Comparison of ENCODE assay signal across 17 mouse cellular contexts in genomic region chr15:85802931-85803330, GRCm38 (mm10). TPM values are rescaled to one million over a fixed set of nuclear protein-coding genes. Genes with fewer than 3 reads are reported as not detected.
DNase-seq lines count a peak whose midpoint lies in the region; ATAC-seq and TF ChIP-seq lines count a peak whose summit lies in the region.
"Had no signal": no experiment of that assay in that cellular context is flagged by ENCODE, and none has a peak within 500 bp of the region (broad histone marks: within the 10 kb centered on the region; RNA-seq: fewer than 3 reads in every experiment).

No protein-coding gene starts in this region.

- DNase-seq in embryonic facial prominence, embryonic 14.5 days (ENCODE audit: low spot score), result peak; percentile 4
- no peak for DNase-seq in embryonic facial prominence, embryonic 10.5 days (ENCODE audit: low spot score)
- DNase-seq in kidney, postnatal 14 days, result peak; percentile 29
- no peak for DNase-seq in kidney, adult 11 months
- peak; percentile 70 for DNase-seq in adrenal gland, postnatal 14 days
- DNase-seq in heart, postnatal 0 days (ENCODE audit: low spot score), result peak; percentile 54
- no peak for DNase-seq in yolk sac, embryonic 10.5 days (ENCODE audit: low spot score)
- DNase-seq in cerebellum, adult 11-12 months, result no peak
- DNase-seq: forebrain, postnatal 0 days; gastrocnemius, postnatal 14 days; lung, postnatal 36 days had no signal

- WGBS in embryonic facial prominence, embryonic 14.5 days, result 89% methylated on average over 2 of the region's 2 CpGs
- 85% methylated on average over 2 of the region's 2 CpGs for WGBS in embryonic facial prominence, embryonic 10.5 days
- WGBS in heart, postnatal 0 days, result 58% methylated on average over 2 of the region's 2 CpGs

- no peak overlapping the region for H3K9ac ChIP-seq in embryonic facial prominence, embryonic 14.5 days (ENCODE audit: low read depth, low read length)
- peak overlapping the region; percentile 10; the same call in 1 of the 2 replicates for H3K9ac ChIP-seq in heart, postnatal 0 days (replicated peaks; ENCODE audit: low read depth, low read length)
- H3K9ac ChIP-seq: forebrain, postnatal 0 days; liver, embryonic 15.5 days; midbrain, embryonic 12.5 days; neural tube, embryonic 13.5 days had no signal

- H3K27ac ChIP-seq in embryonic facial prominence, embryonic 14.5 days (replicated peaks; ENCODE audit: low read depth, low read length), result no peak overlapping the region
- no peak overlapping the region for H3K27ac ChIP-seq in embryonic facial prominence, embryonic 10.5 days (replicated peaks)
- H3K27ac ChIP-seq in heart, postnatal 0 days (ENCODE audit: low read depth), result peak overlapping the region; percentile 66
- H3K27ac ChIP-seq: layer of hippocampus, adult 2 months; liver, embryonic 15.5 days; midbrain, embryonic 12.5 days; neural tube, embryonic 13.5 days had no signal

- no peaks in the 10 kb centered on the region for H3K27me3 ChIP-seq in embryonic facial prominence, embryonic 14.5 days (replicated peaks; ENCODE audit: control insufficient read depth, insufficient read depth, low read length)
- no peaks in the 10 kb centered on the region for H3K27me3 ChIP-seq in embryonic facial prominence, embryonic 10.5 days (replicated peaks; ENCODE audit: low read depth, poor library complexity, severe bottlenecking)
- no peaks in the 10 kb centered on the region for H3K27me3 ChIP-seq in heart, postnatal 0 days (ENCODE audit: control insufficient read depth, insufficient read depth, low read length)
- H3K27me3 ChIP-seq: liver, embryonic 15.5 days; midbrain, embryonic 12.5 days; neural tube, embryonic 13.5 days had no signal

- ATAC-seq in embryonic facial prominence, embryonic 14.5 days (ENCODE audit: low read depth), result no peak
- ATAC-seq in heart, postnatal 0 days (ENCODE audit: insufficient read depth, low read depth), result no peak
- ATAC-seq: forebrain, postnatal 0 days had no signal

- H3K9me3 ChIP-seq in embryonic facial prominence, embryonic 14.5 days (ENCODE audit: control insufficient read depth, low read length), result no peaks in the 10 kb centered on the region
- no peaks in the 10 kb centered on the region for H3K9me3 ChIP-seq in embryonic facial prominence, embryonic 10.5 days
- H3K9me3 ChIP-seq in heart, postnatal 0 days (replicated peaks; ENCODE audit: control insufficient read depth, low read length), result no peaks in the 10 kb centered on the region
- H3K9me3 ChIP-seq: G1E; liver, embryonic 15.5 days; midbrain, embryonic 12.5 days; neural tube, embryonic 13.5 days had no signal

- H3K36me3 ChIP-seq in embryonic facial prominence, embryonic 14.5 days (ENCODE audit: control insufficient read depth, insufficient read depth, low read length), result no peaks in the 10 kb centered on the region
- no peaks in the 10 kb centered on the region for H3K36me3 ChIP-seq in embryonic facial prominence, embryonic 10.5 days (replicated peaks)
- peaks cover 25% of the 10 kb centered on the region for H3K36me3 ChIP-seq in heart, postnatal 0 days (replicated peaks; ENCODE audit: control insufficient read depth, insufficient read depth, low read length)
- H3K36me3 ChIP-seq: midbrain, embryonic 12.5 days; neural tube, embryonic 13.5 days had no signal

- H3K4me2 ChIP-seq in embryonic facial prominence, embryonic 14.5 days (ENCODE audit: low read depth, low read length), result no peak overlapping the region
- no peak overlapping the region for H3K4me2 ChIP-seq in heart, postnatal 0 days (ENCODE audit: low read depth, low read length)
- H3K4me2 ChIP-seq: liver, embryonic 15.5 days; midbrain, embryonic 12.5 days; neural tube, embryonic 13.5 days had no signal

- no peaks in the 10 kb centered on the region for H3K4me1 ChIP-seq in embryonic facial prominence, embryonic 14.5 days (ENCODE audit: control insufficient read depth, insufficient read depth, low read length)
- no peaks in the 10 kb centered on the region for H3K4me1 ChIP-seq in embryonic facial prominence, embryonic 10.5 days
- peaks cover 20% of the 10 kb centered on the region; the same call in 1 of the 2 replicates for H3K4me1 ChIP-seq in heart, postnatal 0 days (ENCODE audit: control insufficient read depth, insufficient read depth)
- H3K4me1 ChIP-seq: liver, embryonic 15.5 days; neural tube, embryonic 13.5 days had no signal

- no peak for TF ChIP-seq CTCF in heart, postnatal 0 days (IDR thresholded peaks at IDR 0.05; ENCODE audit: low read depth)

- TF ChIP-seq EP300 in heart, postnatal 0 days (IDR thresholded peaks at IDR 0.05; ENCODE audit: low read depth), result no peak

- no peak overlapping the region for H3K4me3 ChIP-seq in embryonic facial prominence, embryonic 14.5 days (ENCODE audit: low read depth, low read length)
- no peak overlapping the region for H3K4me3 ChIP-seq in embryonic facial prominence, embryonic 10.5 days
- H3K4me3 ChIP-seq in heart, postnatal 0 days (ENCODE audit: low read depth, low read length), result no peak overlapping the region
- H3K4me3 ChIP-seq: layer of hippocampus, adult 2 months; liver, embryonic 15.5 days; midbrain, embryonic 12.5 days; neural tube, embryonic 13.5 days had no signal

RNA-seq across cellular contexts. Expression of gene Cdpf1, which starts 8.6 kb away (rescaled TPM):
- 30.6 and 33.4 TPM in 2 replicates for polyA plus RNA-seq in embryonic facial prominence, embryonic 14.5 days (2014; fragmentation: Nextera tagmentation; extraction: Ambion mirVana)
- 32.2 and 34.2 TPM in 2 replicates for polyA plus RNA-seq in embryonic facial prominence, embryonic 10.5 days (2016; fragmentation: Nextera tagmentation; extraction: Ambion mirVana)
- 17.9 and 20.2 TPM in 2 replicates for total RNA-seq in adrenal gland, postnatal 14 days (2021)
- total RNA-seq in heart, postnatal 0 days (2014; rRNA removed; ENCODE audit: low replicate concordance), result 31.0 and 96.8 TPM in 2 replicates
- polyA plus RNA-seq in heart, postnatal 0 days (2015; fragmentation: Nextera tagmentation; extraction: Ambion mirVana), result 45.9 and 49.9 TPM in 2 replicates

RNA-seq across cellular contexts. Expression of gene Pkdrej, which starts 18.6 kb away (rescaled TPM):
- polyA plus RNA-seq in embryonic facial prominence, embryonic 14.5 days (2014; fragmentation: Nextera tagmentation; extraction: Ambion mirVana), result 0.26 and 0.31 TPM in 2 replicates
- 0.04 TPM in 2 replicates for polyA plus RNA-seq in embryonic facial prominence, embryonic 10.5 days (2016; fragmentation: Nextera tagmentation; extraction: Ambion mirVana)
- 0.15 and 0.34 TPM in 2 replicates for total RNA-seq in adrenal gland, postnatal 14 days (2021)
- total RNA-seq in heart, postnatal 0 days (2014; rRNA removed; ENCODE audit: low replicate concordance), result 2.4 and 2.7 TPM in 2 replicates
- 0.54 and 0.66 TPM in 2 replicates for polyA plus RNA-seq in heart, postnatal 0 days (2015; fragmentation: Nextera tagmentation; extraction: Ambion mirVana)
- polyA plus RNA-seq: C2C12, G1E had no signal

RNA-seq across cellular contexts. Expression of gene Ttc38, which starts 29.2 kb away (rescaled TPM):
- polyA plus RNA-seq in embryonic facial prominence, embryonic 14.5 days (2014; fragmentation: Nextera tagmentation; extraction: Ambion mirVana), result 5.0 and 6.1 TPM in 2 replicates
- 2.2 and 3.1 TPM in 2 replicates for polyA plus RNA-seq in embryonic facial prominence, embryonic 10.5 days (2016; fragmentation: Nextera tagmentation; extraction: Ambion mirVana)
- 21.0 and 28.2 TPM in 2 replicates for total RNA-seq in adrenal gland, postnatal 14 days (2021)
- 11.6 and 14.7 TPM in 2 replicates for total RNA-seq in heart, postnatal 0 days (2014; rRNA removed; ENCODE audit: low replicate concordance)
- polyA plus RNA-seq in heart, postnatal 0 days (2015; fragmentation: Nextera tagmentation; extraction: Ambion mirVana), result 6.9 and 7.6 TPM in 2 replicates

RNA-seq across cellular contexts. Expression of gene Gtse1, which starts 56.6 kb away (rescaled TPM):
- polyA plus RNA-seq in embryonic facial prominence, embryonic 14.5 days (2014; fragmentation: Nextera tagmentation; extraction: Ambion mirVana), result 18.9 and 19.6 TPM in 2 replicates
- 53.2 and 54.3 TPM in 2 replicates for polyA plus RNA-seq in embryonic facial prominence, embryonic 10.5 days (2016; fragmentation: Nextera tagmentation; extraction: Ambion mirVana)
- 4.4 and 4.6 TPM in 2 replicates for total RNA-seq in adrenal gland, postnatal 14 days (2021)
- 17.9 and 23.3 TPM in 2 replicates for total RNA-seq in heart, postnatal 0 days (2014; rRNA removed; ENCODE audit: low replicate concordance)
- 6.3 and 6.7 TPM in 2 replicates for polyA plus RNA-seq in heart, postnatal 0 days (2015; fragmentation: Nextera tagmentation; extraction: Ambion mirVana)

Comparison
In these comparisons a context has a peak if more than half of its experiments do, and no peak if none do; other contexts are left out.
1. DNase-seq: peak in embryonic facial prominence, embryonic 14.5 days (single experiment), kidney, postnatal 14 days (single experiment), adrenal gland, postnatal 14 days (single experiment) and heart, postnatal 0 days (single experiment); none in embryonic facial prominence, embryonic 10.5 days (single experiment), kidney, adult 11 months (single experiment), yolk sac, embryonic 10.5 days (single experiment) and cerebellum, adult 11-12 months (single experiment).